Mouse (Mus musculus): ENCODE data around the gene Gbp5. TPM values are rescaled to one million over a fixed set of nuclear protein-coding genes. Genes with fewer than 3 reads are reported as not detected.
A peak's percentile ranks its signal among the peaks of the same experiment; 100 is the strongest.
"Not testable (repeated sequence)": the region's sequence is repeated elsewhere in the genome, so short reads cannot be mapped to it uniquely, and the experiment has no call there.

The Gbp5 gene
- polyA plus RNA-seq, 1 experiment from 2014 or later, result 0.08 TPM

DNA sequence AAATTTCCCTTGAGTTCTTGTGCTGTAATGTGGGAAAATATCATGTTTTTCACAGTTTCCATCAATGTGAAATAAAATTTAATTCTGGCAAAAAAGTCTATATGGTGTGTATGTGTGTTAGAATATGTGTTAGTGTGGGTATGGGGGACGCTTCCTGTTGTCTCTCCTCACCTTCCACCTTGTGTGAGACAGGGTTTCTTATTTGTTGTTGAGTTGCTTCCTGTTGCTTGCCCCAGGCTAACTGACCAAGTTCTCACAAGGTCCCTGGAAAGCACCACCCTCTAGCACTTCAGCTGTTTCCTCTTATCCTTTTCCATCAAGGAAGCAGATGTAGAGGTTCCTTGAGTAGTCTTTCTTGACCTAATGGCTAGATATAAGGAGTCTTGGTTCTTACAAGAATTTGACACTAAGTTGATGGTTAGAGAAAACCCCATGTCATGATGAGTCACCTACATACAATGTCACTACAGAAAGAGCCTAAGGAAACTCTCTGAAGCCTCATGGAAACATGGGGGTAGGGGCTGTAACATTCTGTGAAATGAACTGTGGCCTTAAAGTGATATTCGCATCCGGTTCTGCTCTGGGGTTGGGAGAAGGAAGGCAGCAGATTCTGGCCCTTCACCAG lies 56.4 kb downstream of the Gbp5 start:
- 68% methylated on average over 3 of the region's 3 CpGs for WGBS
- H3K4me3 ChIP-seq, result no peak overlapping the region
- H3K9me3 ChIP-seq, result no peaks in the 10 kb centered on the region
- no peak overlapping the region for H3K27ac ChIP-seq
- H3K27me3 ChIP-seq, result no peaks in the 10 kb centered on the region
- H3K9ac ChIP-seq, result no peak overlapping the region
- ATAC-seq (ENCODE audit: insufficient number of reproducible peaks, insufficient read depth, low FRiP score, low TSS enrichment), result no peak
- H3K4me1 ChIP-seq, result no peaks in the 10 kb centered on the region
- H3K36me3 ChIP-seq, result no peaks in the 10 kb centered on the region
- no peak overlapping the region for H3K4me2 ChIP-seq (replicated peaks)

DNA sequence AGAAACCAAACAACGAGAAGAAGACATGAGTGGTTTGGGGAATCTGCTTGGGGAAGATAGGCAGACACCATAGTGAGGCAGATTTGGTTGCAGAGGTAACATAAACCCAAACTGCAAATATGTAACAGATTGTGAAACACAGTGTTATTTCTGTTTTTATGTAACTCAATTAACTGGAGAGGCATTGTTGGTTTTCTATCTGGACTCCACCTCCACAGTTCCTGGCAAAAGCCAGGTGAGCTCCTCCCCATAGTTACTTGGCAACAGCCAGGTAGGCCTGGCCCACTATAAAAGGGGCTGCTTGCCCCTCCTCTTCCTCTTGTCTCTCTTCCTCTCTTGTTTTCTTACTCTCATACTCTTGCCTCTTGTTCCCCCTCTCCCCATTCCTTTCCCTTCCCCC lies 60.8 kb downstream of the Gbp5 start:
- WGBS, result 77% methylated on average over 1 of the region's 1 CpGs

DNA sequence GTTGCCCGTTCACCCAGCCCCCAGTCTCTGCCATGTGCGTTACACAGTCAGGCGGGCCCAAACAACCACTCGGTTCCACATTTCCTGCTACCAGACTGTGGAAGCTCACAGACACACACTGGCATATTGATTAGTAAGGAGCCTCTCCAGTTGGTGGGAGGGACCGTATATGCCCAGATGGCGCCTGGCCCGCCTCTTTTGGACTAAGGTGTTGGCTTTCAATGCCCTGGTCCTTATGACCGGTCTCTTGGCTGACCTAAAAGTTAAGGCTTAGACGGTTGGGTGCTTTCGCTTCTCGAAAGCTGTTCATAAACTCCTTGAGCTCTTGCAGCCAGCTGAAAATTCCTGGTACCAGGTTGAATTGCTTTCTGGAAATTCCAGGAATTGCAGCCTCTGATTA lies 61.8 kb downstream of the Gbp5 start:
- ATAC-seq (ENCODE audit: insufficient number of reproducible peaks, insufficient read depth, low FRiP score, low TSS enrichment), result no peak
- Histone ChIP-seq H3K4me1 (peaks cover 3% of the 10 kb centered on the region), H3K36me3 (no peaks in the 10 kb centered on the region), H3K9ac (no peak overlapping the region), H3K27ac (no peak overlapping the region), H3K4me2 (replicated peaks) (no peak overlapping the region), H3K9me3 (no peaks in the 10 kb centered on the region), H3K4me3 (no peak overlapping the region), H3K27me3 (no peaks in the 10 kb centered on the region)
- 85% methylated on average over 11 of the region's 11 CpGs for WGBS

More for the DNA sequence above, 60.8 kb downstream of the Gbp5 start:
- ATAC-seq (ENCODE audit: insufficient number of reproducible peaks, insufficient read depth, low FRiP score, low TSS enrichment), result no peak
- Histone ChIP-seq H3K27ac (no peak overlapping the region), H3K36me3 (no peaks in the 10 kb centered on the region), H3K4me1 (no peaks in the 10 kb centered on the region), H3K27me3 (no peaks in the 10 kb centered on the region), H3K4me3 (no peak overlapping the region), H3K4me2 (replicated peaks) (no peak overlapping the region), H3K9me3 (no peaks in the 10 kb centered on the region), H3K9ac (no peak overlapping the region)

DNA sequence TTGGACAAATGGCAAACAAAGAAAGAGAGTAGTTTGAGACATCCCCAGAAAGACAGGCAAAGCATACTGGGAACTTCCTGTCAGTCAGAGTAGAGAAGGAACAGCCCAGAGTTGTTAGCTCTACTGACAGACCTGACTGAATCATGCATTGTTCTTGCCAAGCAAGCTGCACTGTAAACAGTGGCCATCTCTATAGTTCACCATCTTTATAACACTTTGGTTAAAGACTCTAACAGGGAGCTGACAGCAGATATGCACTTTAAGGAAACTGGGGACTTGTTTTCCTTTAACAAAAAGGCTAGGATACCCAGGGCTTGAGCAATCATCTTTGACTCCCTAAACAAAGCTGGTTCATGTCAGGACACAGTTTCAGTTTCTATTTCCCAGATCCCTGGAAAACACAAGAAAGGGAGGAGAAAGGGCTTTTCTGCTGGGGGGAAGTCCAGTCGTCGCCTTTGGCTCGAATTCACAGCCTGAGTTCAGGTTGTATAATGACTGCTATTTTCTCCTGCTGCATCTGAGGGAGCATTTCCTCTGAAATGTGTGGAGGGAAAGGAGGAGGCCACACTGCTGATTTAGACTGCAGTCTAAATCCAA lies 66.0 kb downstream of the Gbp5 start, which contains the start of gene Gbp3:
TSS of gene Gbp3 (plus strand) at position 395 of the 597 bp plus-strand sequence.
- no peak within 1 kb of the TSS for H3K9ac ChIP-seq

DNA sequence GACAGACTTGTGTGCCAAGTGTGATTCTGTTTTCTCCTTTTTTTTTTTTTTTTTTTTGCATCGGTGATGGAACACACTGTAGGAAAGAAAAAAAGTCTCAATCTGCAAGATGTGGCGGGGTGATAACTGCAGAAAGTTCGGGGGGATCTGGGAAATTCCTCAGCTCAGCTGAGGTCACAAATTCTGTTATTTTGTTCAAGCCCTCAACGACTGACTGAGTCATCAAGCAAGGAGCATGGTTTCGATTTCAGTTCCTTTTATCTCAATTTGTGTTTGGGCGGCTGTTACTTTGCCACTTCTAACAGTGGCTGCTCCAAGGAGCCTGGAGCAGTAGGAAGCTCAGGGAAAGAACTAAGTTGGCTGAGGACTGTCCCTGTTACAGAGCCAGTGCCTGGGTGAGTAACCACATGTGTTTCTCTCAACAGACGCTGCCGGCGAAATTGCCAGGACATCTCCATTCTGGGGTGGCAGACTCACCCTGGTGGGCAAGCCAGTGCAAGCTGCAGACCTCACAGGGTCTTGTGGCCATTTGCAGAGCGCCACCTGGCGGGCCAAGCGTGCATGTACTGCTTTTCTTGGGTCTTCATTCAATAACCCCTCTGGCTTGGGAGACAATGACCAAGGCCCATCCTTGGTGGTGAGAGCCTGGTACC lies 66.6 kb downstream of the Gbp5 start:
- Histone ChIP-seq H3K36me3 (no peaks in the 10 kb centered on the region), H3K9ac (no peak overlapping the region), H3K4me3 (peak overlapping the region; percentile 18), H3K27ac (no peak overlapping the region), H3K4me1 (peaks cover 6% of the 10 kb centered on the region), H3K9me3 (no peaks in the 10 kb centered on the region), H3K27me3 (no peaks in the 10 kb centered on the region), H3K4me2 (replicated peaks) (peak overlapping the region; percentile 41)
- no peak for ATAC-seq (ENCODE audit: insufficient number of reproducible peaks, insufficient read depth, low FRiP score, low TSS enrichment)
- WGBS, result 16% methylated on average over 12 of the region's 12 CpGs

More for the DNA sequence above, 66.0 kb downstream of the Gbp5 start, which contains the start of gene Gbp3:
- Histone ChIP-seq H3K9me3 (no peaks in the 10 kb centered on the region), H3K27me3 (no peaks in the 10 kb centered on the region), H3K4me1 (peaks cover 6% of the 10 kb centered on the region), H3K4me3 (peak within 1 kb of the TSS; percentile 18), H3K4me2 (replicated peaks) (peak within 1 kb of the TSS; percentile 41), H3K36me3 (no peaks in the 10 kb centered on the region), H3K27ac (no peak within 1 kb of the TSS)
- ATAC-seq (ENCODE audit: insufficient number of reproducible peaks, insufficient read depth, low FRiP score, low TSS enrichment), result no peak
- 23% methylated on average over 3 of the region's 3 CpGs for WGBS

DNA sequence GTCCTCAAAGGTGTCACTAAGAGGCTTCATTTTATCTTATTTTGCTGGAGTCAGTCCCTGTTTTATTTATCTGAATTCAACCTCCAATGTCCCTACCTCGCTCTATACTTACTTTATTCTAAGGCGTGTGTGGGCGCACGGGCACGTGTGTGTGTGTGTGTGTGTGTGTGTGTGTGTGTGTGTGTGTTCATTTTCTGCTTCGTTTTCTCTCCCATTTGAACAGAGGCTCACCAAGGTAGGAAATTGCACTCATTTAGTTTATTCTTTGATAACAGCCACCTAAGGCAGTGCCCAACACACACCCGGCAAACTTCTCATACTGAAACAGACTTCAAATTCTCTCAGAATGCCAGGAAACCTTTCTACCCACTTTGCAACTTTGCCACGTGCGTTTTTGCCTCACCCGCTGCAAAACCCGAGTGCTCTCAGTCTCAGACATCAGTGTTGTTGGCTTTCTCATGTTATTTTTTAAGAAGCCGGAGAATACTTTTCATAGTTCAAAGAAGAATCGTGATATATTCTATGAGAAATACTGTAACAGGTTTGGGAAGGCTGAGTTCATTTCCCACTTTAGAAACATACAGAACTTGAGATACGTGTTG lies 67.4 kb downstream of the Gbp5 start:
- H3K27ac ChIP-seq, result no peak overlapping the region
- peaks cover 6% of the 10 kb centered on the region for H3K4me1 ChIP-seq
- WGBS, result 85% methylated on average over 14 of the region's 14 CpGs
- ATAC-seq (ENCODE audit: insufficient number of reproducible peaks, insufficient read depth, low FRiP score, low TSS enrichment), result no peak
- no peaks in the 10 kb centered on the region for H3K36me3 ChIP-seq
- no peak overlapping the region for H3K4me3 ChIP-seq
- H3K4me2 ChIP-seq (replicated peaks), result no peak overlapping the region
- no peaks in the 10 kb centered on the region for H3K9me3 ChIP-seq
- H3K9ac ChIP-seq, result no peak overlapping the region
- H3K27me3 ChIP-seq, result no peaks in the 10 kb centered on the region

DNA sequence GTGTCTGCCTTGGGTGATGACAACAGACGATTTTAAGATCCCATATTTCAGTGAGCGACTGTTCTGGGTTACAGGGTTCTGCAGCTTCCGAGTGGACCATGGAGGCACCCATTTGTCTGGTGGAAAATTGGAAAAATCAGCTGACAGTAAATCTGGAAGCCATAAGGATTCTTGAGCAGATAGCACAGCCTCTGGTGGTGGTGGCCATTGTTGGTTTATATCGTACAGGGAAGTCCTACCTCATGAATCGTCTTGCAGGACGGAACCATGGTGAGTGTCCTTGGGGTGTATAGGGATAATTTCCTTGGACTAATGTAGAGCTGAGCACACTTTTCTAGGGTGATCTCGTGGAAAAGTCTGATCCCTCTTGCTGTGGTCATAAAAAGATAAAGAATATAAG lies 67.9 kb downstream of the Gbp5 start:
- no peak for ATAC-seq (ENCODE audit: insufficient number of reproducible peaks, insufficient read depth, low FRiP score, low TSS enrichment)
- Histone ChIP-seq H3K4me1 (peaks cover 6% of the 10 kb centered on the region), H3K9ac (no peak overlapping the region), H3K27me3 (no peaks in the 10 kb centered on the region), H3K4me2 (replicated peaks) (no peak overlapping the region), H3K9me3 (no peaks in the 10 kb centered on the region), H3K4me3 (no peak overlapping the region), H3K36me3 (no peaks in the 10 kb centered on the region), H3K27ac (no peak overlapping the region)
- WGBS, result 84% methylated on average over 7 of the region's 7 CpGs

DNA sequence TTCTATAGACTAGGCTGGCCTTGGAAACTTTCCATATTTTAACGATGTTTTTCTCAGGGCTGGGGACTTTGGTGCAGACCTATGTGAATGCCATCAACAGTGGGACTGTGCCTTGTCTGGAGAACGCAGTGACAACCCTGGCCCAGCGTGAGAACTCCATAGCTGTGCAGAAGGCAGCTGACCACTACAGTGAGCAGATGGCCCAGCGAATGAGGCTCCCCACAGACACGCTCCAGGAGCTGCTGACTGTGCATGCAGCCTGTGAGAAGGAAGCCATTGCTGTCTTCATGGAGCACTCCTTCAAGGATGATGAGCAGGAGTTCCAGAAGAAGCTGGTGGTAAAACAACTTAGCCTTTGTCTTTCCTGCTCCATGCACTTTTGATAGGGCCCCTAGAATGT lies 73.7 kb downstream of the Gbp5 start:
- not testable (repeated sequence) for ATAC-seq (ENCODE audit: insufficient number of reproducible peaks, insufficient read depth, low FRiP score, low TSS enrichment)

DNA sequence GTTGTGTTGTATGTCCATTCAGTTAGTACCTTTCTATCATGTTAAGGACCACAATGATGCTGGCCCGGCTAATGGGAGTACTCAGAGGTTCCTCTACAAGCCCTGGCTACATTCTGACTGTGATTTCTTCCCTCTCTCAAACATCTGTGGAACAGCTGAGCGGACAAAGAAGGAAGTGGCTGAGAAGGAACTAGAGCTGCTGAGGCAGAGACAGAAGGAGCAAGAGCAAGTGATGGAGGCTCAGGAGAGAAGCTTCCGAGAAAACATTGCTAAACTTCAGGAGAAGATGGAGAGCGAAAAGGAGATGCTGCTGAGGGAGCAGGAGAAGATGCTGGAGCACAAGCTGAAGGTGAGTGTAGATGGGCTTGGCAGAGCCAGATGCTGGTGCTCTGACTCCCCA lies 77.0 kb downstream of the Gbp5 start:
- no peak for ATAC-seq (ENCODE audit: insufficient number of reproducible peaks, insufficient read depth, low FRiP score, low TSS enrichment)
- H3K27ac ChIP-seq, result no peak overlapping the region
- H3K9ac ChIP-seq, result no peak overlapping the region
- no peak overlapping the region for H3K4me3 ChIP-seq
- no peaks in the 10 kb centered on the region for H3K36me3 ChIP-seq
- 88% methylated on average over 4 of the region's 4 CpGs for WGBS
- H3K4me1 ChIP-seq, result no peaks in the 10 kb centered on the region
- H3K27me3 ChIP-seq, result no peaks in the 10 kb centered on the region
- H3K9me3 ChIP-seq, result no peaks in the 10 kb centered on the region
- H3K4me2 ChIP-seq (replicated peaks), result no peak overlapping the region

More for the DNA sequence above, 73.7 kb downstream of the Gbp5 start:
- 83% methylated on average over 5 of the region's 5 CpGs for WGBS
- H3K36me3 ChIP-seq; H3K9me3 ChIP-seq; H3K9ac ChIP-seq; H3K27ac ChIP-seq; H3K27me3 ChIP-seq; H3K4me1 ChIP-seq; H3K4me3 ChIP-seq; H3K4me2 ChIP-seq (replicated peaks): not testable (repeated sequence)

Other genes starting within 250 kb of the Gbp5 start
- gene Pdlim5, start 98.3 kb upstream of the Gbp5 start, polyA plus RNA-seq (2016; fragmentation: Nextera tagmentation; extraction: Ambion mirVana), result 15.1 and 16.2 TPM in 2 replicates
- 1.1 and 2.2 TPM in 2 replicates for gene Gbp7, start 36.4 kb downstream of the Gbp5 start, polyA plus RNA-seq (2016; fragmentation: Nextera tagmentation; extraction: Ambion mirVana)
- gene Gbp3, start 66.0 kb downstream of the Gbp5 start, polyA plus RNA-seq (2016; fragmentation: Nextera tagmentation; extraction: Ambion mirVana), result 0.69 and 1.4 TPM in 2 replicates
- not detected in 2 replicates for gene Gbp2b, start 100.9 kb downstream of the Gbp5 start, polyA plus RNA-seq (2016; fragmentation: Nextera tagmentation; extraction: Ambion mirVana)
- gene Gbp2, start 126.6 kb downstream of the Gbp5 start, polyA plus RNA-seq (2016; fragmentation: Nextera tagmentation; extraction: Ambion mirVana), result 0.09 and 0.23 TPM in 2 replicates
- gene Kyat3, start 207.1 kb downstream of the Gbp5 start, polyA plus RNA-seq (2016; fragmentation: Nextera tagmentation; extraction: Ambion mirVana), result 19.1 and 22.0 TPM in 2 replicates

All from embryonic facial prominence, embryonic 12.5 days (tissue).